Mouse (Mus musculus) limb, embryonic 14.5 days (tissue): ENCODE data around the gene Lrrc27. TPM values are rescaled to one million over a fixed set of nuclear protein-coding genes. Genes with fewer than 3 reads are reported as not detected.

Source experiments
- ATAC-seq: fragments of 200-750 bp; cut with Nextera tagmentation; 2 replicates; pipeline ENCODE4 v1.8.0; 2017; ENCODE audit warnings: low read depth, moderate number of reproducible peaks, moderate TSS enrichment; ENCODE audit not compliant: low FRiP score
- DNase-seq: peaks from one replicate; pipeline ENCODE4 v3.0.0-alpha.2; 2015; ENCODE audit warnings: low spot score
- H3K27ac ChIP-seq: fragments of 300-500 bp; sonication (generic); replicated peaks from 2 replicates; pipeline ENCODE4 v1.5.1; 2014; ENCODE audit warnings: low read depth, mild to moderate bottlenecking, low read length, moderate library complexity, mixed read lengths
- H3K27me3 ChIP-seq: fragments of 300-500 bp; sonication (generic); 2 replicates; pipeline ENCODE4 v1.6.1; 2014; ENCODE audit warnings: low read length, mixed read lengths; ENCODE audit not compliant: control insufficient read depth, insufficient read depth
- H3K36me3 ChIP-seq: fragments of 300-500 bp; sonication (generic); 2 replicates; pipeline ENCODE4 v1.6.1; 2014; ENCODE audit warnings: mild to moderate bottlenecking, low read length, moderate library complexity, mixed read lengths; ENCODE audit not compliant: control insufficient read depth, insufficient read depth
- H3K4me1 ChIP-seq: fragments of 300-500 bp; sonication (generic); 2 replicates; pipeline ENCODE4 v1.6.1; 2014; ENCODE audit warnings: antibody characterized with exemption, low read length, mixed read lengths; ENCODE audit not compliant: control insufficient read depth, insufficient read depth
- H3K4me2 ChIP-seq: fragments of 300-500 bp; sonication (generic); replicated peaks from 2 replicates; pipeline ENCODE4 v1.6.1; 2014; ENCODE audit warnings: low read depth, mild to moderate bottlenecking, low read length, moderate library complexity; ENCODE audit not compliant: severe bottlenecking
- H3K4me3 ChIP-seq: fragments of 300-500 bp; sonication (generic); replicated peaks from 2 replicates; pipeline ENCODE4 v1.5.1; 2014; ENCODE audit warnings: low read length
- H3K9ac ChIP-seq: fragments of 300-500 bp; sonication (generic); 2 replicates; pipeline ENCODE4 v1.6.1; 2014; ENCODE audit warnings: mild to moderate bottlenecking, low read depth, low read length, moderate library complexity; ENCODE audit not compliant: severe bottlenecking
- H3K9me3 ChIP-seq: fragments of 300-500 bp; sonication (generic); 2 replicates; pipeline ENCODE4 v1.6.1; 2016; ENCODE audit warnings: low read length; ENCODE audit not compliant: control insufficient read depth
- POLR2A ChIP-seq: fragments of 200-500 bp; IDR thresholded peaks from 2 replicates; pipeline ENCODE4 v1.8.0; 2012; ENCODE audit warnings: inconsistent platforms, mild to moderate bottlenecking, moderate library complexity, borderline replicate concordance; ENCODE audit not compliant: insufficient read depth, insufficient read length; ENCODE audit errors: extremely low read depth
- WGBS: fragments of 180-500 bp; shearing (Covaris S2); extraction: QIAGEN DNeasy Blood & Tissue Kit; methylation state at CpG from one replicate; pipeline ENCODE4 v1.1.7; 2014; 5-methylcytosine and 5-hydroxymethylcytosine counted together
- polyA plus RNA-seq, 2 experiments: library from polyadenylated mRNA; depleted of rRNA in 1 of 2; stranded (reverse) in 1 of 2; unstranded in 1 of 2; fragments of >200 nt; fragmentation: Nextera tagmentation in 1 of 2; extraction: Ambion mirVana in 1 of 2; gene quantifications; 2 replicates each; pipeline versions ENCODE4 v1.2.1 to v1.2.3; 2012 to 2014

Lrrc27 gene
- polyA plus RNA-seq, 2 experiments = 3.9 to 4.2 TPM

- peaks cover 9% of the 10 kb centered on the region for H3K4me1 ChIP-seq
- TF ChIP-seq POLR2A = no peak
- H3K9ac ChIP-seq = peak overlapping the region; percentile 43; the same call in 1 of the 2 replicates
- WGBS = 2% methylated on average over 23 of the region's 23 CpGs
- H3K4me2 ChIP-seq = peak overlapping the region; percentile 98
- ATAC-seq = peak; percentile 80
- peak overlapping the region; percentile 71 for H3K4me3 ChIP-seq
- no peak overlapping the region for H3K27ac ChIP-seq
- DNase-seq = peak; percentile 59
- H3K36me3 ChIP-seq = no peaks in the 10 kb centered on the region
- H3K9me3 ChIP-seq = no peaks in the 10 kb centered on the region
- H3K27me3 ChIP-seq = peaks cover 22% of the 10 kb centered on the region
Observed at GRCm38 (mm10) chr7:139188634-139189207, 24.1 kb upstream of the Lrrc27 start.

- Histone ChIP-seq H3K27me3 (peaks cover 22% of the 10 kb centered on the region), H3K27ac (no peak overlapping the region), H3K36me3 (no peaks in the 10 kb centered on the region), H3K9me3 (no peaks in the 10 kb centered on the region), H3K4me1 (peaks cover 9% of the 10 kb centered on the region), H3K4me3 (no peak overlapping the region), H3K9ac (no peak overlapping the region), H3K4me2 (no peak overlapping the region)
- ATAC-seq (no peak), DNase-seq (no peak)
- WGBS = 83% methylated on average over 4 of the region's 4 CpGs
- no peak for TF ChIP-seq POLR2A
Observed at GRCm38 (mm10) chr7:139190616-139191015, 22.2 kb upstream of the Lrrc27 start.

DNA sequence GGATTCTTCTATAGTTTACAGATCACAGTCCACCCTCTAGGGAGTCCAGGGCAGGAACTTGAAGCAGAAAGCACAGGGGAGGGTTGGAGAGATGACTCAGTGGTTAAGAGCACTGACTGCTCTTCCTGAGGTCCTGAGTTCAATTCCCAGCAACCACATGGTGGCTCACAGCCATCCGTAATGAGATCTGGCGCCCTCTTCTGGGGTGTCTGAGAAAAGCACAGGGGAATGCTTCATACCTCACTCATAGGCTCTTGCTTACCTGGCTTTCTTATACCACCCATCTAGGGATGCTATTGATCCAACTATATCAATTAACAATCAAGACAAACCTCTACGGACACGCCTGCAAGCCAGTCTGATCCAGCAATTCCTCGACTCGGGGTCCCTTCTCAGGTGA is 21.2 kb upstream of the Lrrc27 start:
- H3K36me3 ChIP-seq = no peaks in the 10 kb centered on the region
- no peak overlapping the region for H3K27ac ChIP-seq
- no peak for TF ChIP-seq POLR2A
- no peak overlapping the region for H3K9ac ChIP-seq
- WGBS = 70% methylated on average over 6 of the region's 6 CpGs
- no peaks in the 10 kb centered on the region for H3K9me3 ChIP-seq
- DNase-seq (no peak), ATAC-seq (no peak)
- H3K4me3 ChIP-seq = no peak overlapping the region
- H3K4me1 ChIP-seq = peaks cover 9% of the 10 kb centered on the region
- peaks cover 14% of the 10 kb centered on the region for H3K27me3 ChIP-seq
- no peak overlapping the region for H3K4me2 ChIP-seq

DNA sequence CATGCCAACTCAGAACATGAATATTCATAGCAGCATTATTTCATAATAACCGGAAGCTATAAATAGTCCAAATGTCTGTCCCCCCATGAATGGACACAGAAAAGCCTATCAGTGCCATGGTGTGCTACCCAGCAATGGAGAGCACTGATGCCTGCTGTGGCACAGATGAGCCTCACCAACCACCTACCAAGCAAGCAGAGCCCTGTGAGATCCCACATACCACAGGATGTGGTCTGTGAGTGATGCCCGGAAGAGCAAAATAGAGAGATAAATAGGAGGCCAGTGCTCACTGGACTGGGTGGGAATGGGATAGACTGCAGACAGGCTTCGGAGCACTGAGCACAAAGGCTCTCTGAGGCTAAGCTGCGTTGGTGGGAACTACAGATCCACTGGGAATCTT is 15.8 kb upstream of the Lrrc27 start:
- Histone ChIP-seq H3K36me3 (no peaks in the 10 kb centered on the region), H3K4me3 (no peak overlapping the region), H3K27me3 (no peaks in the 10 kb centered on the region), H3K9me3 (no peaks in the 10 kb centered on the region), H3K4me1 (no peaks in the 10 kb centered on the region), H3K9ac (no peak overlapping the region), H3K27ac (no peak overlapping the region), H3K4me2 (no peak overlapping the region)
- DNase-seq (no peak), ATAC-seq (no peak)
- 78% methylated on average over 4 of the region's 4 CpGs for WGBS
- no peak for TF ChIP-seq POLR2A

GRCm38 (mm10) chr7:139200108-139200507 is 12.7 kb upstream of the Lrrc27 start:
- no peak for TF ChIP-seq POLR2A
- Histone ChIP-seq H3K9ac (no peak overlapping the region), H3K36me3 (no peaks in the 10 kb centered on the region), H3K4me3 (no peak overlapping the region), H3K27me3 (no peaks in the 10 kb centered on the region), H3K27ac (no peak overlapping the region), H3K4me1 (no peaks in the 10 kb centered on the region), H3K9me3 (no peaks in the 10 kb centered on the region), H3K4me2 (no peak overlapping the region)
- peak; percentile 80 for DNase-seq
- no peak for ATAC-seq
- 29% methylated on average over 7 of the region's 7 CpGs for WGBS
